Mouse (Mus musculus): ENCODE results near the gene Crim1. TPM values are rescaled to one million over a fixed set of nuclear protein-coding genes. Genes with fewer than 3 reads are reported as not detected.

The Crim1 gene
- polyA plus RNA-seq, 2 experiments, result 10.5 to 22.9 TPM

DNA sequence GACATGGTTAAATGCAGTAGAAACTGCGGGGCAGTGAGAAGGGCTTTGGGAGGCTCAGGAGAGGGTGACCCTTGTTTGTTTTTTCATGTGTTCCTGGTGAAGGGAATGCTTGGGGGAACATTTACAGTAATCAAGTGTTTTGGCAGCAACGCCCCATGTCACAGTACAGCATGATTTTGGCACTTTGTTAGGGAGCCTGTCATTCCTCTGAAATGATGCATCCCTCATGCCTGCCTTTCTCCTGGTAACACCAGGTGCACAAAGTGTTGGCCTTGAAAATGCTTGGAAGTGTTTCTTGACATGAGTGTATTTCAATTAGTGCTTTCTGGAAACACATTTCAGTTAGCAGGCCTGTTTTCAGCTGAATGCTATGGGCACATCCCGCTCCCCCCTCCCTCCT lies 2.7 kb downstream of the Crim1 start:
- Histone ChIP-seq H3K4me1 (ENCODE audit: control insufficient read depth, insufficient read depth, low read length) (peaks cover 38% of the 10 kb centered on the region), H3K9ac (ENCODE audit: low read depth, low read length, severe bottlenecking) (no peak overlapping the region), H3K36me3 (ENCODE audit: control insufficient read depth, insufficient read depth, low read length) (0 out of 2 replicates have a peak, but pooled peaks cover 3% of the 10 kb centered on the region), H3K27me3 (ENCODE audit: control insufficient read depth, insufficient read depth, low read length) (no peaks in the 10 kb centered on the region), H3K27ac (replicated peaks; ENCODE audit: low read depth, low read length) (no peak overlapping the region), H3K9me3 (ENCODE audit: control insufficient read depth, low read length) (no peaks in the 10 kb centered on the region), H3K4me3 (replicated peaks; ENCODE audit: low read length) (peak overlapping the region; percentile 81), H3K4me2 (replicated peaks; ENCODE audit: low read depth, low read length, severe bottlenecking) (peak overlapping the region; percentile 96)
- TF ChIP-seq POLR2A (IDR thresholded peaks at IDR 0.05; ENCODE audit: borderline replicate concordance, extremely low read depth, insufficient read depth, insufficient read length), result no peak
- 38% methylated on average over 3 of the region's 3 CpGs for WGBS
- DNase-seq (ENCODE audit: low spot score), result no peak
- ATAC-seq (ENCODE audit: low FRiP score, low read depth), result no peak

DNA sequence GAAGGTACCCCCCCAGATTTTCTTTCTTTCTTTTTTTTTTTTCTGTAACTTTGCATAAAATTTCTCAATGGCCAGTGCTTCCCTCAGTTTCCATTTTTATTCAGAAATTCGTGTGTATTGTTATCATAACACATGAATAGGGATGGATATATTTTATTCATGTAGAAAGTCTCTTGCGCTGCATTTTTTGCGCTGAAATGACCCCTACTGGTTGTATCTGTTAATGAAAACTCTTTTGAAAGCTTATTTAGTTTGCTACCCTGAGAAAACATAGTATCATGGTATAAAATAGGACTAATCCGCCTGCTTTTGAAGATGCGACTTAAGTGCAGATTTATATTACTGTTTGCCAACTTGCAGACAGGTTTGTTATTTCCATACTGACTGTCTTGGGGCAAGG lies 3.4 kb downstream of the Crim1 start:
- WGBS, result 47% methylated on average over 5 of the region's 5 CpGs
- H3K36me3 ChIP-seq (ENCODE audit: control insufficient read depth, insufficient read depth, low read length), result 0 out of 2 replicates have a peak, but pooled peaks cover 3% of the 10 kb centered on the region
- DNase-seq (ENCODE audit: low spot score) (peak; percentile 30), ATAC-seq (ENCODE audit: low FRiP score, low read depth) (no peak)
- TF ChIP-seq POLR2A (IDR thresholded peaks at IDR 0.05; ENCODE audit: borderline replicate concordance, extremely low read depth, insufficient read depth, insufficient read length), result no peak
- no peaks in the 10 kb centered on the region for H3K27me3 ChIP-seq (ENCODE audit: control insufficient read depth, insufficient read depth, low read length)
- peaks cover 45% of the 10 kb centered on the region for H3K4me1 ChIP-seq (ENCODE audit: control insufficient read depth, insufficient read depth, low read length)
- peak overlapping the region; percentile 96; the same call in 1 of the 2 replicates for H3K4me2 ChIP-seq (replicated peaks; ENCODE audit: low read depth, low read length, severe bottlenecking)
- no peak overlapping the region for H3K27ac ChIP-seq (replicated peaks; ENCODE audit: low read depth, low read length)
- H3K9ac ChIP-seq (ENCODE audit: low read depth, low read length, severe bottlenecking), result no peak overlapping the region
- no peaks in the 10 kb centered on the region for H3K9me3 ChIP-seq (ENCODE audit: control insufficient read depth, low read length)
- H3K4me3 ChIP-seq (replicated peaks; ENCODE audit: low read length), result peak overlapping the region; percentile 81; the same call in 1 of the 2 replicates

DNA sequence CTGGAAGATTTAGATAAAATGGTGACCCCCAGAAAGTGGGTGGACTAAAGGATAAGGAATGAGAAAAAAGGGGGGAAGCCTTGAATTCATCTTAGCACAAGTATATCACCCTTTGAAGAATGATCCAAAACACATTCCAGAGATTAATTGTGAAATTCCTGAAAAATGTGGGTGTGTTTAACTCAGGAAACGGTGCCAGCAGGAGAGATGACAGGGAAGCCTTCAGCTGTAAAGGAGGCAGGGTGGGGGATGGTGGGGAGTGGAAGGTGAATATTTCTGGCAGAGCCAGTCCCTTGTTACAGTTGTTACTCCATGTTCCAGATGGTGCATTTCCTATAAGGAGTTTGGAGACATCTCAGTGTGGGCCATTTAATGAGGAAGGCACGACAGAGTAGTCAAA lies 6.4 kb downstream of the Crim1 start:
- Histone ChIP-seq H3K9me3 (ENCODE audit: control insufficient read depth, low read length) (no peaks in the 10 kb centered on the region), H3K27ac (replicated peaks; ENCODE audit: low read depth, low read length) (no peak overlapping the region), H3K27me3 (ENCODE audit: control insufficient read depth, insufficient read depth, low read length) (no peaks in the 10 kb centered on the region), H3K36me3 (ENCODE audit: control insufficient read depth, insufficient read depth, low read length) (0 out of 2 replicates have a peak, but pooled peaks cover 3% of the 10 kb centered on the region), H3K4me1 (ENCODE audit: control insufficient read depth, insufficient read depth, low read length) (peaks cover 53% of the 10 kb centered on the region), H3K4me3 (replicated peaks; ENCODE audit: low read length) (no peak overlapping the region), H3K4me2 (replicated peaks; ENCODE audit: low read depth, low read length, severe bottlenecking) (no peak overlapping the region), H3K9ac (ENCODE audit: low read depth, low read length, severe bottlenecking) (no peak overlapping the region)
- peak; percentile 34; the same call in 1 of the 2 replicates for ATAC-seq (ENCODE audit: low FRiP score, low read depth)
- no peak for TF ChIP-seq POLR2A (IDR thresholded peaks at IDR 0.05; ENCODE audit: borderline replicate concordance, extremely low read depth, insufficient read depth, insufficient read length)
- 6% methylated on average over 2 of the region's 2 CpGs for WGBS
- peak; percentile 57 for DNase-seq (ENCODE audit: low spot score)

DNA sequence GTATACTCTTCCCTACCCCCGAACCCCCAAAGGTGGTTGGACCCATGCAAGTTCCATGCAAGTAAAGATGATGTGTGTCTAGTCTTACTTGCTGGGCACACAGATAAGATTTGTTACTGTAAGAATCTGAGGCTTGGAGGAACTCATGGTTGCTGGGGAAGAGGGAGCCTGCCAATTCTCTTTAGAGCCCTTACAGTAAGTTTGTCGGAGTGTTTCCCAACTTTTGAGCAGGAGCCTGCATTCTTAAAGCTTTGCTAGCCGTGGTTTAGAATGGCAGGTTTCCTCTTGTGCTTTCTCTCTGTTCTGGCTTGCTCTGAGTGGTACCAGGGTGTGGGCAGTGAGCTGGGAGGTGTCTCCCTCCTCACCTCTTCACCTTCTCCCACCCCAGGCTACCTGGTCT lies 7.2 kb downstream of the Crim1 start:
- ATAC-seq (ENCODE audit: low FRiP score, low read depth), result no peak
- peaks cover 52% of the 10 kb centered on the region for H3K4me1 ChIP-seq (ENCODE audit: control insufficient read depth, insufficient read depth, low read length)

DNA sequence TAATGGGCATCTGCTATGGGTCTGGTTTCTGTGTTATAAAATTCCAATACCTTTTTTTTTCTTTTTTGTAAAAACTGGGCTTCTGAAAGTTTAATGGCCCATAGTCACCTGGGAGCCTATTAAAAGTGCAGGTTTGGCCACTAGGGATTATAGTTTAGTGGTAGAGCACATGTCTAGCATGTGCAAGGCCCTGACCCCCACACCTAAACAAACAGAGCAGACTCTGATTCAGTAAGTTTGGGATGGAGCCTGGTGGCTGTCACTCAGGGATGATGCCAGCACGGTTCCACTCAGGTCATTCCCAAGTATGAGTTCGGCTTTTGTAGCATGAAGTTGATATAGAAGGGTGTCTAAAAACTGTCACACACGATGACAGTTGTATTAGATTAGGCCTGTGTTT lies 8.8 kb downstream of the Crim1 start:
- Histone ChIP-seq H3K27me3 (ENCODE audit: control insufficient read depth, insufficient read depth, low read length) (no peaks in the 10 kb centered on the region), H3K27ac (replicated peaks; ENCODE audit: low read depth, low read length) (no peak overlapping the region), H3K36me3 (ENCODE audit: control insufficient read depth, insufficient read depth, low read length) (peaks cover 3% of the 10 kb centered on the region; the same call in 1 of the 2 replicates), H3K9me3 (ENCODE audit: control insufficient read depth, low read length) (no peaks in the 10 kb centered on the region), H3K9ac (ENCODE audit: low read depth, low read length, severe bottlenecking) (no peak overlapping the region), H3K4me2 (replicated peaks; ENCODE audit: low read depth, low read length, severe bottlenecking) (no peak overlapping the region), H3K4me1 (ENCODE audit: control insufficient read depth, insufficient read depth, low read length) (peaks cover 58% of the 10 kb centered on the region), H3K4me3 (replicated peaks; ENCODE audit: low read length) (no peak overlapping the region)
- ATAC-seq (ENCODE audit: low FRiP score, low read depth) (0 out of 2 replicates have a peak, but pooled peaks have one; percentile 31), DNase-seq (ENCODE audit: low spot score) (no peak)
- TF ChIP-seq POLR2A (IDR thresholded peaks at IDR 0.05; ENCODE audit: borderline replicate concordance, extremely low read depth, insufficient read depth, insufficient read length), result no peak
- WGBS, result 21% methylated on average over 3 of the region's 3 CpGs

More for the DNA sequence above, 7.2 kb downstream of the Crim1 start:
- DNase-seq (ENCODE audit: low spot score), result no peak
- H3K9ac ChIP-seq (ENCODE audit: low read depth, low read length, severe bottlenecking), result no peak overlapping the region
- H3K36me3 ChIP-seq (ENCODE audit: control insufficient read depth, insufficient read depth, low read length), result 0 out of 2 replicates have a peak, but pooled peaks cover 3% of the 10 kb centered on the region
- no peaks in the 10 kb centered on the region for H3K9me3 ChIP-seq (ENCODE audit: control insufficient read depth, low read length)
- no peak overlapping the region for H3K27ac ChIP-seq (replicated peaks; ENCODE audit: low read depth, low read length)
- no peak for TF ChIP-seq POLR2A (IDR thresholded peaks at IDR 0.05; ENCODE audit: borderline replicate concordance, extremely low read depth, insufficient read depth, insufficient read length)
- WGBS, result 55% methylated on average over 3 of the region's 3 CpGs
- no peaks in the 10 kb centered on the region for H3K27me3 ChIP-seq (ENCODE audit: control insufficient read depth, insufficient read depth, low read length)
- H3K4me2 ChIP-seq (replicated peaks; ENCODE audit: low read depth, low read length, severe bottlenecking), result no peak overlapping the region
- H3K4me3 ChIP-seq (replicated peaks; ENCODE audit: low read length), result no peak overlapping the region

Data from limb, embryonic 14.5 days (tissue).